Mouse (Mus musculus): Measurements from ENCODE around the gene Zswim2. TPM values are rescaled to one million over a fixed set of nuclear protein-coding genes. Genes with fewer than 3 reads are reported as not detected.
A peak's percentile ranks its signal among the peaks of the same experiment; 100 is the strongest.
"Not testable (repeated sequence)": the region's sequence is repeated elsewhere in the genome, so short reads cannot be mapped to it uniquely, and the experiment has no call there.

The Zswim2 gene
- total and polyA plus RNA-seq, 3 experiments: not detected

DNA sequence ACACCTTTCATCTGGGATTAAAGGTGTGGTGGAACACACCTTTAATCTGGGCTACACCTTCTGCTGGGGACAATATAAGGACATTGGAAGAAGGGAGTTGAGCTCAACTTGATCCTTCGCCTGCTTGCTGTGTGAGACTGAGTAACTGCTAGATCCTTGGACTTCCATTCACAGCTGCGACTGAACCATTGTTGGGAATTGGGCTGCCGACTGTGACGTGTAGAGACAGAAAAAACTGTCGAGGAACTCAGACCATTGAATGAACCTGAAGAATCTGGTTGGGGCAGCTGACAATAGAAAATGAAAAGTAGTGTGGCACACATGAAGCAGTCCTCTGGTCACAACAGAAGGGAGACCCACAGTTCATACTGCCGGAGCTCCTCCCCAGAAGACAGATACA, 14.4 kb upstream of the Zswim2 start, which contains the start of gene Gm13698:
Gene Gm13698, plus strand, starts transcription at position 301 of the 400 bp plus-strand sequence.
- DNase-seq (ENCODE audit: extremely low read depth); dilution Hi-C loops (cut with MboI; ENCODE audit: extremely low pct_ligation_motif_present, extremely low pct_unique_long_range_greater_than_20kb, low sequenced_read_pairs); H3K4me2 ChIP-seq (ENCODE audit: insufficient read depth, low read depth, poor library complexity, severe bottlenecking); H3K4me1 ChIP-seq (ENCODE audit: control insufficient read depth in 1 of 2, insufficient read depth in 2 of 2); H3K79me2 ChIP-seq (replicated peaks; ENCODE audit: control insufficient read depth, extremely low read depth, insufficient read depth, poor library complexity, severe bottlenecking); H3K9me3 ChIP-seq (replicated peaks; ENCODE audit: low read length); H3K36me3 ChIP-seq (replicated peaks in 1 of 2; ENCODE audit: control insufficient read depth in 1 of 2, insufficient read depth in 1 of 2, low read length in 1 of 2); H3K9ac ChIP-seq (ENCODE audit: insufficient read depth, low read depth); in situ Hi-C loops (cut with MboI; ENCODE audit: low pct_ligation_motif_present, low pct_unique_long_range_greater_than_20kb, low sequenced_read_pairs); H3K4me3 ChIP-seq (replicated peaks in 1 of 3; ENCODE audit: low read depth in 2 of 3, low read length in 2 of 3, poor library complexity in 1 of 3); H3K27ac ChIP-seq (ENCODE audit: insufficient read depth, low read depth); H3K27me3 ChIP-seq (replicated peaks): not testable (repeated sequence)

GRCm38 (mm10) chr2:83941792-83942191, 764 bp upstream of the Zswim2 start:
- Histone ChIP-seq H3K9me3 (replicated peaks; ENCODE audit: low read length) (no peaks in the 10 kb centered on the region), H3K9ac (ENCODE audit: insufficient read depth, low read depth) (no peak overlapping the region), H3K79me2 (replicated peaks; ENCODE audit: control insufficient read depth, extremely low read depth, insufficient read depth, poor library complexity, severe bottlenecking) (no peaks in the 10 kb centered on the region), H3K4me3 (replicated peaks in 1 of 3; ENCODE audit: low read depth in 2 of 3, low read length in 2 of 3, poor library complexity in 1 of 3) (no peak overlapping the region), H3K27me3 (replicated peaks) (no peaks in the 10 kb centered on the region), H3K4me1 (ENCODE audit: control insufficient read depth in 1 of 2, insufficient read depth in 2 of 2) (peaks cover 2 to 20% of the 10 kb centered on the region in 2 experiments; a peak in 3 of 4 replicates), H3K4me2 (ENCODE audit: insufficient read depth, low read depth, poor library complexity, severe bottlenecking) (no peak overlapping the region; the same call in 1 of the 2 replicates), H3K27ac (ENCODE audit: insufficient read depth, low read depth) (no peak overlapping the region), H3K36me3 (replicated peaks in 1 of 2; ENCODE audit: control insufficient read depth in 1 of 2, insufficient read depth in 1 of 2, low read length in 1 of 2) (no peaks in the 10 kb centered on the region)
- DNase-seq (ENCODE audit: extremely low read depth): no peak
- dilution Hi-C loops (cut with MboI; ENCODE audit: extremely low pct_ligation_motif_present, extremely low pct_unique_long_range_greater_than_20kb, low sequenced_read_pairs): no loop called here
- in situ Hi-C loops (cut with MboI; ENCODE audit: low pct_ligation_motif_present, low pct_unique_long_range_greater_than_20kb, low sequenced_read_pairs): loop anchor here (25.0 kb wide), 1 partner anchor 129 kb away; the partner anchor contains the start of gene Fam171b
- TF ChIP-seq CTCF (conservative IDR thresholded peaks at IDR 0.05 in 1 of 2, IDR thresholded peaks at IDR 0.05 in 1 of 2; ENCODE audit: low read depth in 2 of 2, low read length in 2 of 2) (no peak), JUN (IDR thresholded peaks at IDR 0.05; ENCODE audit: insufficient read depth, low read depth, low read length) (no peak), PAX5 (IDR thresholded peaks at IDR 0.05; ENCODE audit: low read length) (no peak), SIN3A (IDR thresholded peaks at IDR 0.05; ENCODE audit: low read length) (no peak), TCF12 (IDR thresholded peaks at IDR 0.05; ENCODE audit: low read depth, low read length) (no peak), TBP (conservative IDR thresholded peaks at IDR 0.05; ENCODE audit: low read depth, low read length) (no peak), CHD1 (IDR thresholded peaks at IDR 0.05; ENCODE audit: low read depth, low read length) (no peak), ETS1 (conservative IDR thresholded peaks at IDR 0.05; ENCODE audit: low read depth, low read length) (no peak), POLR2AphosphoS2 (IDR thresholded peaks at IDR 0.05; ENCODE audit: low read depth, low read length) (no peak), SMC3 (IDR thresholded peaks at IDR 0.05; ENCODE audit: low read depth, low read length) (no peak), RCOR1 (conservative IDR thresholded peaks at IDR 0.05; ENCODE audit: low read depth, low read length) (no peak), UBTF (IDR thresholded peaks at IDR 0.05; ENCODE audit: low read depth, low read length) (no peak), EP300 (IDR thresholded peaks at IDR 0.05; ENCODE audit: low read length) (no peak), POLR2A (IDR thresholded peaks at IDR 0.05; ENCODE audit: low read depth, low read length) (no peak)

- H3K4me3 ChIP-seq (replicated peaks in 1 of 3; ENCODE audit: low read depth in 2 of 3, low read length in 2 of 3, poor library complexity in 1 of 3): peak overlapping the region; percentile 15 to 56 (median 23)
- H3K27me3 ChIP-seq (replicated peaks): no peaks in the 10 kb centered on the region
- no peak; the same call in 1 of the 2 replicates for TF ChIP-seq CHD1 (IDR thresholded peaks at IDR 0.05; ENCODE audit: low read depth, low read length)
- TF ChIP-seq NRF1 (IDR thresholded peaks at IDR 0.05; ENCODE audit: low read depth, low read length): no peak
- TF ChIP-seq POLR2A (IDR thresholded peaks at IDR 0.05; ENCODE audit: low read depth, low read length): no peak
- no peak for TF ChIP-seq SIN3A (IDR thresholded peaks at IDR 0.05; ENCODE audit: low read length)
- no peak for TF ChIP-seq NELFE (IDR thresholded peaks at IDR 0.05; ENCODE audit: low read depth, low read length)
- no peak for TF ChIP-seq MAZ (IDR thresholded peaks at IDR 0.05; ENCODE audit: low read depth, low read length)
- no peak for TF ChIP-seq IRF4 (IDR thresholded peaks at IDR 0.05; ENCODE audit: low read depth, low read length)
- TF ChIP-seq EP300 (IDR thresholded peaks at IDR 0.05; ENCODE audit: low read length): no peak
- TF ChIP-seq TCF12 (IDR thresholded peaks at IDR 0.05; ENCODE audit: low read depth, low read length): no peak; the same call in 1 of the 2 replicates
- no peak for TF ChIP-seq HCFC1 (IDR thresholded peaks at IDR 0.05; ENCODE audit: low read depth, low read length)
- no peak for TF ChIP-seq KAT2A (IDR thresholded peaks at IDR 0.05; ENCODE audit: insufficient replicate concordance, low read length)
- TF ChIP-seq ETS1 (conservative IDR thresholded peaks at IDR 0.05; ENCODE audit: low read depth, low read length): no peak
- no peak for TF ChIP-seq MEF2A (IDR thresholded peaks at IDR 0.05; ENCODE audit: borderline replicate concordance, low read depth, low read length)
- no peak for TF ChIP-seq GABPA (IDR thresholded peaks at IDR 0.05; ENCODE audit: insufficient replicate concordance, low read depth, low read length)
- TF ChIP-seq USF2 (conservative IDR thresholded peaks at IDR 0.05; ENCODE audit: low read depth, low read length): no peak
- TF ChIP-seq UBTF (IDR thresholded peaks at IDR 0.05; ENCODE audit: low read depth, low read length): no peak
- TF ChIP-seq CTCF (conservative IDR thresholded peaks at IDR 0.05 in 1 of 2, IDR thresholded peaks at IDR 0.05 in 1 of 2; ENCODE audit: low read depth in 2 of 2, low read length in 2 of 2): peak in 1 of 2 experiments; percentile 47; a peak in 2 of 4 replicates
- TF ChIP-seq ELF1 (IDR thresholded peaks at IDR 0.05; ENCODE audit: low read depth, low read length): no peak
Observed at GRCm38 (mm10) chr2:83941378-83941777, 350 bp upstream of the Zswim2 start.

More at GRCm38 (mm10) chr2:83941378-83941777, 350 bp upstream of the Zswim2 start:
- no peaks in the 10 kb centered on the region for H3K36me3 ChIP-seq (replicated peaks in 1 of 2; ENCODE audit: control insufficient read depth in 1 of 2, insufficient read depth in 1 of 2, low read length in 1 of 2)
- no peaks in the 10 kb centered on the region for H3K79me2 ChIP-seq (replicated peaks; ENCODE audit: control insufficient read depth, extremely low read depth, insufficient read depth, poor library complexity, severe bottlenecking)
- H3K9me3 ChIP-seq (replicated peaks; ENCODE audit: low read length): no peaks in the 10 kb centered on the region
- DNase-seq (ENCODE audit: extremely low read depth): no peak
- H3K4me1 ChIP-seq (ENCODE audit: control insufficient read depth in 1 of 2, insufficient read depth in 2 of 2): peaks cover 2 to 20% of the 10 kb centered on the region in 2 experiments; a peak in 3 of 4 replicates
- H3K27ac ChIP-seq (ENCODE audit: insufficient read depth, low read depth): no peak overlapping the region
- in situ Hi-C loops (cut with MboI; ENCODE audit: low pct_ligation_motif_present, low pct_unique_long_range_greater_than_20kb, low sequenced_read_pairs) (loop anchor here (25.0 kb wide), 1 partner anchor 129 kb away; the partner anchor contains the start of gene Fam171b), dilution Hi-C loops (cut with MboI; ENCODE audit: extremely low pct_ligation_motif_present, extremely low pct_unique_long_range_greater_than_20kb, low sequenced_read_pairs) (no loop called here)
- peak overlapping the region; percentile 77 for H3K4me2 ChIP-seq (ENCODE audit: insufficient read depth, low read depth, poor library complexity, severe bottlenecking)
- H3K9ac ChIP-seq (ENCODE audit: insufficient read depth, low read depth): 0 out of 2 replicates have a peak overlapping the region, but pooled peaks have one; percentile 3
